Mouse (Mus musculus): ENCODE measurements around the gene Rnf180. TPM values are rescaled to one million over a fixed set of nuclear protein-coding genes. Genes with fewer than 3 reads are reported as not detected.

The Rnf180 gene
- polyA plus RNA-seq, 1 experiment, result 2.7 TPM

DNA sequence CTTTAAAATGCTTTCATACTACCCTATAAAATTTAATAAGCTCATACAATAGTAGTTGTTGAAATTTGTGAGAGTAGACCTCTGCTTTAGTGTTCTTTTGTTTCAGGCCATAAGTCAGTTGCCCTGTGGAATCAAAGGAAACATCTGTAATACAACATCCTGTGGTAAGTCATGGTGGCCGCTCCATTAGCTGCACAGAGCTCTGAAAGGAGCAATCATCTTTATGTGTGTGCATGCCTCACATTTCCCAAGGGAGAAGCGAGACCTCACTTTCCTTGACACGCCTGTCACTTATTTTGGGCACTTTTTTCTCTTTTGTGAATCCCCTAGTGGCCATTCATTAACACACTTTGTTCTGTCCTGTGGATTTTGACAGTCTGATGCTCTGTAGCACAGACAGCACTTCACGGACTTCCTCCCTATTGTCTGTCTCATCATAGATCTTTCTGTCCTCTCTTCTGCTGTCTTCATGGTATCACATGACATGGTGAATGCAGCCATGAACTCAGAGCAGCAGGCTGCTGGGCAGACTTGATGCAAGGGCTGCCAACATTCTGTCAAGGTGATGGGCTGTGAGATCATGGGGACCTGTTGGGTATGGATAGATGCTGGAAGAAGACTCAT lies 146.7 kb downstream of the Rnf180 start:
- Histone ChIP-seq H3K4me3 (replicated peaks) (peak overlapping the region; percentile 84), H3K4me1 (peaks cover 46% of the 10 kb centered on the region), H3K27me3 (replicated peaks) (no peaks in the 10 kb centered on the region), H3K36me3 (replicated peaks; ENCODE audit: low read length) (peaks cover 37% of the 10 kb centered on the region), H3K9me3 (no peaks in the 10 kb centered on the region)
- TF ChIP-seq GATA1 (IDR thresholded peaks at IDR 0.05; ENCODE audit: borderline replicate concordance, low read length) (no peak), FLI1 (IDR thresholded peaks at IDR 0.05; ENCODE audit: low read length) (peak; percentile 67; the same call in 1 of the 2 replicates)

GRCm38 (mm10) chr13:105146827-105147226 lies 147.8 kb downstream of the Rnf180 start:
- TF ChIP-seq FLI1 (IDR thresholded peaks at IDR 0.05; ENCODE audit: low read length) (no peak), GATA1 (IDR thresholded peaks at IDR 0.05; ENCODE audit: borderline replicate concordance, low read length) (no peak)
- no peaks in the 10 kb centered on the region for H3K9me3 ChIP-seq
- H3K36me3 ChIP-seq (replicated peaks; ENCODE audit: low read length), result peaks cover 32% of the 10 kb centered on the region

DNA sequence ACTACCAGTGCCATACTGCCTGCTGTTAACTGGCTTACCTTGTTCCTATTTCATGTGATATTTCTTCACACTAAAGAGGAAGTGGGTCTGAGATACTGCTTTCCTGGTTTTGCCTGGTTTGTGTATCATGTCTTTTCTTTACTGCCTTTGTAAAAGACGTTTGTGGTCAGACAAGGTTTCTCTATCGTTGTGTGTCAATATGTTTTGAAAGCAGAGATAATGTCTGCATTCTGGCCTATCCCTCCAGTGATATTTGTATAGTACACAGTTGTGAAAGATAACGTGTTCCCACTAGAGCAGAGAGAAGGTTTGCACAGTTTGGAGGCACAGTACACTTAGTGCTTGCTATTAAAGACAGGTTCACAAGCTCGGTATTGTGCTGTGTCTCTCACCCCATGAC lies 154.7 kb downstream of the Rnf180 start:
- H3K9me3 ChIP-seq, result no peaks in the 10 kb centered on the region

More at GRCm38 (mm10) chr13:105146827-105147226, 147.8 kb downstream of the Rnf180 start:
- Histone ChIP-seq H3K4me3 (replicated peaks) (no peak overlapping the region), H3K4me1 (peaks cover 41% of the 10 kb centered on the region), H3K27me3 (replicated peaks) (no peaks in the 10 kb centered on the region)

GRCm38 (mm10) chr13:105134397-105134796 lies 160.2 kb downstream of the Rnf180 start:
- peaks cover 11% of the 10 kb centered on the region for H3K4me1 ChIP-seq
- TF ChIP-seq FLI1 (IDR thresholded peaks at IDR 0.05; ENCODE audit: low read length) (no peak), GATA1 (IDR thresholded peaks at IDR 0.05; ENCODE audit: borderline replicate concordance, low read length) (no peak)
- H3K9me3 ChIP-seq, result no peaks in the 10 kb centered on the region
- H3K4me3 ChIP-seq (replicated peaks), result no peak overlapping the region
- peaks cover 34% of the 10 kb centered on the region for H3K36me3 ChIP-seq (replicated peaks; ENCODE audit: low read length)
- no peaks in the 10 kb centered on the region for H3K27me3 ChIP-seq (replicated peaks)

More for the DNA sequence above, 154.7 kb downstream of the Rnf180 start:
- peaks cover 23% of the 10 kb centered on the region for H3K4me1 ChIP-seq
- no peaks in the 10 kb centered on the region for H3K27me3 ChIP-seq (replicated peaks)
- peak overlapping the region; percentile 29 for H3K4me3 ChIP-seq (replicated peaks)
- TF ChIP-seq GATA1 (IDR thresholded peaks at IDR 0.05; ENCODE audit: borderline replicate concordance, low read length) (no peak), FLI1 (IDR thresholded peaks at IDR 0.05; ENCODE audit: low read length) (no peak)
- H3K36me3 ChIP-seq (replicated peaks; ENCODE audit: low read length), result peaks cover 27% of the 10 kb centered on the region

GRCm38 (mm10) chr13:105132776-105133175 lies 161.8 kb downstream of the Rnf180 start:
- no peak for TF ChIP-seq FLI1 (IDR thresholded peaks at IDR 0.05; ENCODE audit: low read length)
- TF ChIP-seq GATA1 (IDR thresholded peaks at IDR 0.05; ENCODE audit: borderline replicate concordance, low read length), result no peak
- Histone ChIP-seq H3K27me3 (replicated peaks) (no peaks in the 10 kb centered on the region), H3K9me3 (no peaks in the 10 kb centered on the region), H3K4me3 (replicated peaks) (no peak overlapping the region), H3K36me3 (replicated peaks; ENCODE audit: low read length) (peaks cover 37% of the 10 kb centered on the region), H3K4me1 (peaks cover 7% of the 10 kb centered on the region)

DNA sequence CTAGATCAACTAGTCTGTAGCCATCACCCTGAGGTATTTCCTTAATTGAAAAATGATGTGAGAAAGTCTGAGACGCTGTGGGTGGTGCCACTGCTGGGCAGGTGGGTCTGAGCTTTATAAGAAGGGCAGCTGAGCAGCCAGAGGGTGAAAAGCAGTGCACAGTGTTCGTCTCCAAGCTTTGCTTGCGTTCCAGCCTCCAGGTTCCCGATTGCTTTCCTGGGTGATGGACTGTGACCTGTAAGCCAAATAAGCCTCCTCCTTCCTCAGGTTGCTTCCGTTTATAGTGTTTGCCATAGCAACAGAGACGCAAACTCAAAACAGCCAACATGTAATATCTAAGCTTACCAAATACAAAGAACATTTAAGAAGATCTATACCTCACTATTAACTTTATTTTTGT lies 162.2 kb downstream of the Rnf180 start:
- Histone ChIP-seq H3K4me1 (peaks cover 7% of the 10 kb centered on the region), H3K9me3 (no peaks in the 10 kb centered on the region), H3K36me3 (replicated peaks; ENCODE audit: low read length) (peaks cover 37% of the 10 kb centered on the region), H3K4me3 (replicated peaks) (no peak overlapping the region), H3K27me3 (replicated peaks) (no peaks in the 10 kb centered on the region)
- TF ChIP-seq FLI1 (IDR thresholded peaks at IDR 0.05; ENCODE audit: low read length) (no peak), GATA1 (IDR thresholded peaks at IDR 0.05; ENCODE audit: borderline replicate concordance, low read length) (no peak)

DNA sequence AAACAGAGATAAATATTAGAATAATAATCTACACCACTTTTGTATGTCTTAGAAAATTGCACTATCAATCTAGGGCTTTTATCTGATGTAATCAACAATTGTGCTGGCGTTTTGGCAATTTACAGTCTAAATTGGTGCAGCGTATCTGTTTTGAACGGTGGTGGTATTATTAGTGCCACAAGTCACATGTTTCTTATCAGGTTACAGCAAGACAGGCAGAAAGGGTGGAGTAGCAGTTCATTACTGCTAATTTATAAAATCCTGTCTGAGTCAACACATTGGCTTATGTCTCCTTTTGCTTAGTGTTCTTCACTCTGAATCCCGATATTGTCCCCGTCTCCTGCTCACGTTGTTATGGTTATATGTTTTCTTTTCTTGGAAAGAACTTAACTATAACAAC lies 164.5 kb downstream of the Rnf180 start:
- Histone ChIP-seq H3K36me3 (replicated peaks; ENCODE audit: low read length) (peaks cover 37% of the 10 kb centered on the region), H3K27me3 (replicated peaks) (no peaks in the 10 kb centered on the region), H3K9me3 (no peaks in the 10 kb centered on the region), H3K4me3 (replicated peaks) (no peak overlapping the region), H3K4me1 (peaks cover 7% of the 10 kb centered on the region)
- TF ChIP-seq GATA1 (IDR thresholded peaks at IDR 0.05; ENCODE audit: borderline replicate concordance, low read length), result no peak
- no peak for TF ChIP-seq FLI1 (IDR thresholded peaks at IDR 0.05; ENCODE audit: low read length)

DNA sequence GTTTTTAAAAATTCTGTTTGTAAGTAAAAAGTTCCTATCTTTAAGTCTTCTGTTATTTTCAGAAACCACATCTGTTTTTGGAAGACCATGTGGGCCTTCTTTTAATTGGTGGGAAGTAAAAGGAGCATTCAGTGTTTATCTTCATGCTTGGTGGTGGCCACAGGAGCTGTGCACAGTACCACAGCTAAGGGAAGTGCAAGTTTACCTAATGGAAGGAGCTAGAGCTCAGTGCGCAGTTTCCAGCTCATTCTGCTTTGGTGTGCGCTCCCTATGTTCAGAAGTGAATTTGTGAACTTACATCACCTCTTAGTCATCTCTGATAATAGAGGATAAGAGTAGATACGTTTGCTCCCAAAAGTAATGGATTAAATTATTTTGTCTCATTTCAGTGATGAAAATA lies 172.5 kb downstream of the Rnf180 start:
- Histone ChIP-seq H3K36me3 (replicated peaks; ENCODE audit: low read length) (peaks cover 2% of the 10 kb centered on the region), H3K4me3 (replicated peaks) (no peak overlapping the region), H3K27me3 (replicated peaks) (no peaks in the 10 kb centered on the region), H3K4me1 (peaks cover 15% of the 10 kb centered on the region), H3K9me3 (no peaks in the 10 kb centered on the region)
- no peak for TF ChIP-seq GATA1 (IDR thresholded peaks at IDR 0.05; ENCODE audit: borderline replicate concordance, low read length)
- no peak for TF ChIP-seq FLI1 (IDR thresholded peaks at IDR 0.05; ENCODE audit: low read length)

- H3K27me3 ChIP-seq (replicated peaks), result no peaks in the 10 kb centered on the region
- H3K36me3 ChIP-seq (replicated peaks; ENCODE audit: low read length), result peaks cover 2% of the 10 kb centered on the region
- no peak overlapping the region for H3K4me3 ChIP-seq (replicated peaks)
- peaks cover 15% of the 10 kb centered on the region for H3K4me1 ChIP-seq
- TF ChIP-seq GATA1 (IDR thresholded peaks at IDR 0.05; ENCODE audit: borderline replicate concordance, low read length), result no peak
- TF ChIP-seq FLI1 (IDR thresholded peaks at IDR 0.05; ENCODE audit: low read length), result no peak
- H3K9me3 ChIP-seq, result no peaks in the 10 kb centered on the region
These were observed 173.0 kb downstream of the Rnf180 start for GRCm38 (mm10) chr13:105121617-105122016.

GRCm38 (mm10) chr13:105111599-105111998 lies 183.0 kb downstream of the Rnf180 start:
- Histone ChIP-seq H3K4me3 (replicated peaks) (no peak overlapping the region), H3K36me3 (replicated peaks; ENCODE audit: low read length) (peaks cover 3% of the 10 kb centered on the region), H3K27me3 (replicated peaks) (no peaks in the 10 kb centered on the region), H3K9me3 (no peaks in the 10 kb centered on the region), H3K4me1 (peaks cover 7% of the 10 kb centered on the region; the same call in 1 of the 2 replicates)
- TF ChIP-seq FLI1 (IDR thresholded peaks at IDR 0.05; ENCODE audit: low read length), result no peak
- TF ChIP-seq GATA1 (IDR thresholded peaks at IDR 0.05; ENCODE audit: borderline replicate concordance, low read length), result no peak
